Mouse (Mus musculus): ENCODE measurements around the gene Akap5. TPM values are rescaled to one million over a fixed set of nuclear protein-coding genes. Genes with fewer than 3 reads are reported as not detected.

Gene Akap5
- total RNA-seq (2022) = 10 to 100 TPM; 51.1 to 58.4 (median 57.0) TPM

DNA sequence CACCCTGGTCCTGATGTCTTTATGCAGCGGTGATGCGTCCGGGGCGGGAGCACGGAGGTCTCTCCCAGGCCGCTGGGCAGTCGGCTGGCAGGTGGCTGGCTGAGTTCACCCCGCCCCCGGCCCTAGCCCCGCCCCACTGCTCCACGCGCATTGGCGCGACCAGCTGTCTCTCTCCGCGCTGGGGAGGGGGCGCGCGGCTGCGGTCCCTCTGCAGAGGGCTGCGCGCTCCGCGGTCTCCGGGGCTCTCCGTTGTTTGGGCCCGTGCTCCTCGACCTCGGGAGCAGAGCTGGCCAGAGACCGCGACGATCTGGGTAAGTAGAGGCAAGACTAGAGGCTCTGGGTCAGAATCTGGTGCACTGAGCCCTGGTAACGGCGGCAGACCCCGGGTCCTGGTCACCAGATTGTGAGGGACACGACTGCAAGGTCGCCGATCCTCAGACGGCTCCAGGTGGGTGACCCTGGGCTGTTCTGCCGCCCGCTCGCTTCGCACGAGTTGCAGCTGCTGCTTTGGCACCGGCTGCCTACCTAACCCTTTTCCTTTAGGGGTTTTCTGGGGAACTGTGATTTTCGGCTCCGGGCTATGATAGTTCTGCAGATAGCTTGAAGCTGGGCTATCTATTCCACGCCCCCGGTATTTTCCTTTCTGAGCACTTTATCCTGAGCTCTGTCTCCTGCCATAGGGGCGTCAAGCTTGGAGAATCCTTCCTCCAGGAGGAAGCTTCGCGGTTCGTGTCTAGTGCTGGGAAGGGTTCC is at the start of gene Akap5:
Gene Akap5, plus strand, starts transcription at position 213 of the 753 bp plus-strand sequence.
- DNase-seq (ENCODE audit: low spot score in 2 of 2) = peak in 1 of 2 experiments; percentile 50

DNA sequence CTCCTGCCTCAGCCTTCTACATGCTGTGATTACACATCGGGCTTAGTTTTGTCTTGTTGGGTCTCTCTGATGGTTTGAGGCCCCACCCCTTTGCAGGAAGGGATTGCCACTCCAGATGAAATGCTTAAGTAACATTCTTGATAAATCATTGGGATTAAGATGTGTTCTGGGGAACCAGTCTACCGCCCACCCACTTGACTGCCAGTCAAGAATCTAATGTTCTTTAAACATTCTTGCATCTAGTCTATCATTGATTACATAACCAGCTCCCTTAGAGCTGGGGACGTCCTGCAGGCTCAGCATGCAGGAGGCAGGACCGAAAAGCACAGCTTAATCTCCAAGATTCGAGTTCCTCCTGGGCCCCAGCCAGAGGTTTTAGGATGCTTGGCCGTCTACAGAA is 46.5 kb upstream of the Akap5 start:
- no peak for DNase-seq (ENCODE audit: low spot score in 2 of 2)

DNA sequence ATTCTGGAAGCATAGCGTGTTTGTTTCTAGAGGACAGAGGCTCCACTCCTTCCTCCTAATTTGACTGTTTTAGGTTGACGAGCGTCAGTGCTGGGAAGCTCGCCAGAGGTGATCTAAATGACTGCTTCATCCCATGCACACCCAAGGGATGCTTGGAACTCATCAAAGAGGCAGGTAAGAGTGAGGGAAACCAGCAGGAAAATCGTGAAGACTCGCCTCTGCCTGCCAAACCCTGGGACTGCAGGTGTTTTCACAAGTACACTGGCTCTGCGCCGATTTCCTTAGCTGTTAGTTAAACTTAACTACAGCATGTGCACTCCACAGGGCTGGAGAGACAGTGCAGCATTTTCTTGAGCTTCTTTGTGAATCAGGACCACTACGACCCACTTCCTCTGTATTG is 44.1 kb upstream of the Akap5 start:
- DNase-seq (ENCODE audit: low spot score in 2 of 2) = peak in 1 of 2 experiments; percentile 50

DNA sequence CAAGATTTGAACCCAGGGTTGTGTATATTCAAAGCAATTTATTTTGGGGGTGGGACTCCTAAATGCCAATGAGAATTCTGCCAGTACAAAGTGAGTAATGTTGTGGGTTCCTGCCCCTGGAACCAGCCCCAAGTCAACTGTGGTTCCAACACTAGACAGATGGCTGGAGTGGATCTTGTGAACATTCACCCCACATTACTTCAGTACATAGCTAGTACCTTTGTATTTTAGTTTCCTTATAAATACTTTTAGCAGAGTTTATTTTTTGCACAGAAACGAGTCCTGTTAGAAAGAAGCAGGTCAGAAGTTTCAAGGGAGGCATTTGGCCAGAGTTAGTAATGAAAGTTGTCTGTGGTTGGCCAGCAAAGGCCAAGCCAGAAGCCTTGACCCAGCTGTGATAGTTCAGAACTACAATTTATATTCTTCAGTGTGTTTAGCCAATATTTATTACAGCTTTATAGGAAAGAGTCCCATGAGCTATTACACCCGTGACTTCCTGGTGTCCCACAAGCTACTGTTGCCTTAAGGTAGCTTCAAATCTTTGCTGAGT is 43.5 kb upstream of the Akap5 start:
- no peak for DNase-seq (ENCODE audit: low spot score in 2 of 2)

DNA sequence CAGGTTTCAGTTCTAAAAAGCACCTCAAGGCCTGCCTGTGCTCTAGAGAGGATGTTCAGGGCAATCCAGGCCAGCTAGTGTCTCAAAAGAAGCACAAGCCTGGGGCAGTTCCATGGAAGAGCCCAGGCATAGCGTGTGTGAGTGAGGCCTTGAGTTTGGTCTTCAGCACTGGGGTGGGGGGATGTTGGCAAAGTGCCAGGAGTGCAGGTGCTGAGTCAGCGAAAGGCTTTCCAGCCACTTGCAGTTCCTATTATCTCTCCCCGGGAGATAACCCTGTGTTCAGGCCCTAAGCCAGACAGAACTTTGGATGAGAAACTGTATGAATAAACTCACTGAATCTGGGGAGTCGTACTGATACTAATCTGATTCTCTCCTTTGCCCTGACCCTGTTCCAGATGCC is 42.6 kb upstream of the Akap5 start:
- no peak for DNase-seq (ENCODE audit: low spot score in 2 of 2)

DNA sequence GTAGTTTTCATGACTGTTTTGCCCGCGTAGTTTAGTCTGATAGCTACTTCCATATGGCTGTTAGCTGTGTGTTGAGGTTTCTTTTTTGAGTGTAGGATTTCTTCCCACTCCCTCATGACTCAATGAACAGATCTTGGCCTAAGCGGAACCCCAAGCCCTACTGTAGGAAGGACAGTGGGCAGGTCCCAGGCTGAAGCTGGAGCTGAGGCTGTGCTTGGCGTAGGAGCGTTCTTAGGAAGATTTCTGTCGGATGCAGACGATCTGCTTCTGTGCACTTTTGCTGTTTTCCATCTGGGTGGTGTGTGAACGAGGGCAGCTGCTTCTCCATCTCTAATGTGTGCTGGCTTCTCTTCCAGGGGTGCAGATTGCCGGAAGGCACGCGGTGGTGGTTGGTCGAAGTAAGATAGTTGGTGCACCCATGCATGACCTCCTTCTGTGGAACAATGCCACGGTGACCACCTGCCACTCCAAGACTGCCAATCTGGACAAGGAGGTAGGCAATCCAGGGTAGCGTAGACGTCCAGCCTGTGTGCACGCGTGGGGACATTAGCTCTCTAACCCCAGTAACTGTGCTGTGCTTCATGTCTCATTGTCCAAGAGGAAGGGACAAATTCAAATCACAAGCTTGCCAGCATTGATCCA is 42.0 kb upstream of the Akap5 start:
- no peak for DNase-seq (ENCODE audit: low spot score in 2 of 2)

DNA sequence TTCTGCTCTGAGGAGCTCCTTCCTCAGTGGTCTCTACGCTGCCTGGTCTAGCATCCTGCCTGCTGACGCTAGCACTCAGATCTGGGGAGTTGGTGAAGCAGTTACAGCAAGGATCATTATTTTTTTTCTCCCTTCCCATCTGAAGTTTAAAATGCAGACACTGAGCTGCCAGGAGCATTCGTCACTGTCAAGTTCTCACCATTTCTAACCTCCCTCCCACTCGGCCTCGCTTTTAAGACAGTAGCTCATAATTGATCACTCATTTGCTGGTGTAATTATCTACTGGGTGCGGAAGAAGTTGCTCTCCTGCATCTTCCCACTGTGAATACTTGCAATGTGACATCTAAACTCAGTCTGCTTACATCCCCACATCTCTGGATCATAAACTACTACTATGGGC is 39.3 kb upstream of the Akap5 start:
- no peak for DNase-seq (ENCODE audit: low spot score in 2 of 2)

DNA sequence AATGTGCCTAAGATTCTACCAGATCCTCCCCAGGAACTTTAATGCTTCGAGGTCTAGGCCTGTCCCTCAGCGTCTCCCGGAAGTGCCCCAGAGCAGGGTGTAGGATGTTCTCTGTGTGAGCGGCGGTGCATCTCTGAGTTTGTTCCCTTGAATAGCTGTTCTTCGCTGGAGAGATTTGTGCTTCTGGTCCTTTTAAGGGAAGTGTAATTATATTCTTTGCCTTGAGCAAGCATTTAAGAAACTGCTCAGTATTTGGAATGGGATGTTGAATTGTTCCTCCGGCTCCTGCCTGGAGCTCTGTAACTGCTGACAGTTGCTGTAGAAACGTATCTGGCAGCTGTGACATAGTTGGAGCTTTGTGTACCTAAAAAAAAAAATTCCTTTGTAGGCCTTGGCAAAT is 36.7 kb upstream of the Akap5 start:
- no peak for DNase-seq (ENCODE audit: low spot score in 2 of 2)

DNA sequence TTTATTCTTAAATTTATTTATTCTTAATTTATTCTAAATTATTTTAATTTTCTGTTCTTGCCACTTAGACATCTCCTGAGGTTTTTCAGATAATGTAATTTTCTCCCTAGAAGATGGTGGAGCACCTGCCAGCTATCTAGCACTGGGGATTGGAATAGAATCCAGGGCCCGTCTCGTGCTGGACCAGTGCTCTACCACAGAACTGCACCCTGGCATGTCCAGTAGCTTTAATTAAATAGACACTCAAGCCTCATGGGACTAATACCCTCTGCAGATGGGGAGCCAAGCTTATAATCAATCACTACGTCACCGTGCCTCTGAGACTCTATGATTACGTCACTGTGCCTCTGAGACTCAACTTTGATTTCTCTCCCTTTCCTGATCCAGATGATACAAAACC is 36.2 kb upstream of the Akap5 start:
- no peak for DNase-seq (ENCODE audit: low spot score in 2 of 2)

DNA sequence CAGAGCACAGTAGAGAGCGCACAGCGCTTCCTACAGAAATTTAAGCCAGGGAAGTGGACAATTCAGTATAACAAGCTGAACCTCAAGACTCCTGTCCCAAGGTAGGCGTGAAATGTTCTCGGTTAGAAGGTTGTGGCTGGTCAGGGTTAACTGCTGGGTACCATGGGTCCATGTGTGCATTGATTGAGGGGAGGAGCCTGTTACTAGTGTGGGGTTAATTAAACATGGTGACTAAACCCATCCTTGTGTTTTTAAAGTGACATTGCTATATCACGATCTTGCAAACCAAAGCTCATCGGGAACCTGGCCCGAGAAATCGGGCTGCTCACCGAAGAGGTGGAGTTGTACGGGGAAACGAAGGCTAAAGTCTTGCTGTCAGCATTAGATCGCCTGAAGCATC is 35.3 kb upstream of the Akap5 start:
- DNase-seq (ENCODE audit: low spot score in 2 of 2) = no peak

DNA sequence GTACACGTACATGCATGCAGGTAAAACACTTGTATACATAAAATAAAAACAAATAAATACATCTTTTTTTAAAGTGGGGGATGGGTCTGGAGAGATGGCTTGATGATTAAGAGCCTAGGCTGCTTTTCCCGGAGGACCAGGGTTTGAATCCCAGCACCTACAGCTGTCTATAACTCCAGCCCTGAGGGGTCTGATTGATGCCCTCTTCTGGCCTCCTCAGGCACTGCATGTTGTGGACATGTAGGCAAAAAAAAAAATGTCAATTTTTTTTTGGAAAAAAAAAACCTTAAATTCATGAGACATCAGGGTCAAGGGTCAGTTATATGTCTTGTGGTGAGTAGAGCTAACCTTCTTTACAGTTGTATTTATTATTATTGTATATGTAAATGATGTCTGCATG is 34.4 kb upstream of the Akap5 start:
- no peak for DNase-seq (ENCODE audit: low spot score in 2 of 2)

DNA sequence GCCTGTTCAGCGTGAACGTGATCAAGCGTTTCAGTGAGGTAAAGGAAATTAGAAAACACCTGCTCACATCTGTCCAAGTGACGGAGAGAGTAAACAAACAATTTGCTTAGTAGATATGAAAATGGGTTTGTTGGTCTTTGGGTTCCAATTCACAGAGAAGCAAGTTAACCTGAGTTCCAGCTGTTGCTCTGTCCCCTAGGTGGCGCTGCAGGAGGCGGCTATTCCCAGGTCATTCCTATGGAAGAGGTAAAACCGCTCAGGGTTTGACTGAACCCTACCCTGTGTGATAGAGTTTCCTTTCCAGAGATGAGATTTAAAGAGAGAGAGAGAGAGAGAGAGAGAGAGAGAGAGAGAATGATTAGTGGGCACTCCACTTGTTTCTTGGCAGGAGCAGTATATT is 31.5 kb upstream of the Akap5 start:
- no peak for DNase-seq (ENCODE audit: low spot score in 2 of 2)

DNA sequence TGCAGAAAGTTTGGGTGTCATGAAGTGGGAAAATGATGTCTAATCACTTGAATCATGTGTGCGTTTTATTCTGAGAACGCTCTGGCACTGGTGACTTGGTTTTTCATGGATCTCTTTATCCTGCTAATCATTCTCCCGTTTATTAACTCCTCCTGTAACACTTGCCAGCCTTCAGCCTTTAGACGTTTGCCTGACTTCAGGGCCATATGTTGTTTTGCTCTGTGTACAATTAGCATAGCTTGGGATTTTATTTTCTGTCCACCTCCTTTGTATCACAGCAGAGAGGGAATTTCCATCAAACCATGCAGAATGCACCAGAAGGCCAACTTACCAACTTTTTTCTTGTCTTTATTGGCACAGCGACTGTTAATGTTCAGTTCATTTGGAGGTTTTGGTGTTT is 26.9 kb upstream of the Akap5 start:
- no peak for DNase-seq (ENCODE audit: low spot score in 2 of 2)

DNA sequence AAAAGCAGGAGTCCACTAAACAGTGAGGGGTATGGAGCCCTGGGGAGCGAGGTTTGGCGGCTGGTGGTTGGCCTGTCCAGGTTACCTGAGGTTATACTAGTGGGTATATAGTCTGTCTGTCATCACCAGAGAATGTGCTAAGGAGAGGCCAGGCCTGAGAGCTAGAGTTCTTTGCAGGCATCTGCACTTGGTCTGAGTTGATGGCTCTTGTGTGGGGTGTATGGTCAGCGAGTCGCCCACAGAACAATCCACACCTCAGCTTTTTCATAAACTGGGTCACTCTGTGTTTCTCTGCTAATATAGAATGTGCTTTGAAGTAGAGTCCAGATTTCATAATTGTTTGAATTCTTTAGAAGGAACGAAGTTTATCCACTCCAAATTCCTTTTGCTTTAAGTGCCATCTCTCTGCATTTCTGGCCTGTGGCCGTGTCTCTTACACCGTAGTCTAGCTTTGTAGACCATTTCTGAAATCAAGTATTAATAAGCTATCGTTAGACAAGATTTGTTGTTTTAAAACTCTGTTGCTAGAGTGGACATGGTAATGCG is 25.3 kb upstream of the Akap5 start:
- no peak for DNase-seq (ENCODE audit: low spot score in 2 of 2)

DNA sequence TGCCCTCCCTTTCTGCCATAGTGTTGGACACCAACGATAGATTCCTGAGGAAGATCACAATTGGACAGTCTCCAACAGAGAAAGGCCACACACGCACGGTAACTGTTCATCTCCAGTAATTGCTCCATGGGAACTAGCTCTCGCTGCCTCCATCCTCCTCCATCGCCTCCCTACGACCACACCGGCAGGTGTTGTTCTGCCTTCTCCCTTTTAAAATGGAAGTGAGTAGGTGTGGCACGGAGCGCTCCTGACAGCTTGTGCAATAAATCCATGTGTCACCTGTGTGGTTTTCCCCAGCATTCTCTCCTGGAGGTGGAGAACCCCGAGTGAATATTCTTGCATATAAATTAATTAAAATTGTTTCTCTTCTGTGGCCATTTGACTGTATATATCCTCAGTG is 24.3 kb upstream of the Akap5 start:
- no peak for DNase-seq (ENCODE audit: low spot score in 2 of 2)

DNA sequence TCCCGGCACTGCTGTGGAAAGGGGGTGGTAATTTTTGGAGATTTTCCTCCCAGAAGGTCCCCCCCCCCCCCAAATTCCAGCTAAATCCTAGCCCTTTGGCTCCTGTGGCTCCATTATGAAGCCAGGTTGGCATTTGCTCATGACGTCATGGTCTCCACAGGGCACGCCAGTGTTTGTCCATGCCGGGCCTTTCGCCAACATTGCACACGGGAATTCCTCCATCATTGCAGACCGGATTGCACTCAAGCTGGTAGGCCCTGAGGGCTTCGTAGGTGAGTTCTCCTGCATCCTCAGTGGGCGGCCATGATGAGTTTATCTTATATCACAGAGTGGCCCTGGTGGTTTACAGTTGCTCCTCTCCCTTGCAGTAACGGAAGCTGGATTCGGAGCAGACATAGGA is 21.2 kb upstream of the Akap5 start:
- DNase-seq (ENCODE audit: low spot score in 2 of 2) = no peak

DNA sequence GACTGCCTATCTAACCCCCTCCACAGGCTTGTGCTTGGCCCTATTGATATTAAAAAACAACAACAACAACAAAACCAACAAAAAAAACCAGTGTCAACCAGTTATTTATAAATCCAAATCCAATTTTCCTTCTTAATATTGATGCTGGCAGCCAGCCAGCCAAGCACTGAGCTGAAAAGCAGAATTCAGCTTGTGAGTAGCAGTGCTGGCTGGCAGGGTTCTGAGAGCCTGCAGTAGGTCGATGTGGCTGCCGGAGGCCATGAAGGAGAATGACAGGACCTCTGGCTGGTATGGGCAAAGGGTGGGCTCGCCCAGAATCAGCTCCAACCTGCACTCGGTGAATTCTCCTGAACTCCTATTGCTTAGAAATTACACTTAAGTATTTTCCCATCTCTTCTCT is 20.5 kb upstream of the Akap5 start:
- peak in 1 of 2 experiments; percentile 50 for DNase-seq (ENCODE audit: low spot score in 2 of 2)

DNA sequence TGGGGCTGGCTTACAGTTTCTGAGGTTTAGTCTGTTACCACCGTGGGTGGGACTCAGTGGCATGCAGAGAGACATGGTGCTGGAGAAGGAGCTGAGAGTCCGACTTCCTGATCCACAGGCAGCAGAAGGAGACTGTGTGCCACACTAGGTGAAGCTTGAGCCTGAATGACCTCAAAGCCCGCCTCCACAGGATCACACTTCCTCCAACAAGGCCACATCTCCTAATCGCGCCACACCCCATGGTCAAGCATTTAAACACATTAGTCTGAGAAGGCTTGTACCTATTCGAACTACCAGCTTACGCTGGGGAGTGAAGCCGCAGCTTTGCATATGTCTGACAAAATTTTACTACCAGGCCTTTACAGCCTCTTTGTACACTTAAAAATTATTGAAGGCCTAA is 19.6 kb upstream of the Akap5 start:
- no peak for DNase-seq (ENCODE audit: low spot score in 2 of 2)

DNA sequence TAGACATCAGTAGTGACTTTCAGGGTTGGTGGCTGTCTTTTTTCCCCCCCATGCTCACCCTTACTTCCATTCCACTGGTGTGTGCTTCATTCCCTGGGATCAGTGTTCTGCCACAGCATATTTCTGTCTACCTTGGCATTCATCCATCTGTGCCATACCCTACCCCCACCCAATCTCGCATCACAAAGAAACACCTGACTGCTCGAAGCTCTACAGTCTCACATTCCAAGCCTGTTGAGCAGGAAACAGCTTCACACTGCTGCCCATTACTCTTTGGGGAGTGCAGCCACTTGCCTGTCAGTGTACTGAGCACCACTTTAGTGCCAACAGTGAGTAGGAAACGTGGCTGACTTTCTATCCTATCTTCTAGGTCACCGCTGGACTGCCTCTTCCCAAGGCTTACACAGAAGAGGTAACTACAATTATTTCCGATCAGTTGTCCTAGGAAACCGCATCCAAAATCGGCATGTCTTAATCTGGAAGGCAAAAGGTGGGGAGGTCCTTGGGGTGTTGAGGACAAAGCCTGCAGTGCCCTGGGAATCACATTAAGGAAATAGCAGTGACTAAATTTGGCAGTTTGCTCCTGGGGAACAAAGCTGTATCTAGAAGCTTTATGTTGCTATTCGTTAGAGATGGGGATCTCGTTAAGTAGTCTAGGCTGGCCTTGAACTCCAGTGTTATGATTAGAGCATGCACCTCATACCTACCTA is 17.7 kb upstream of the Akap5 start:
- no peak for DNase-seq (ENCODE audit: low spot score in 2 of 2)

DNA sequence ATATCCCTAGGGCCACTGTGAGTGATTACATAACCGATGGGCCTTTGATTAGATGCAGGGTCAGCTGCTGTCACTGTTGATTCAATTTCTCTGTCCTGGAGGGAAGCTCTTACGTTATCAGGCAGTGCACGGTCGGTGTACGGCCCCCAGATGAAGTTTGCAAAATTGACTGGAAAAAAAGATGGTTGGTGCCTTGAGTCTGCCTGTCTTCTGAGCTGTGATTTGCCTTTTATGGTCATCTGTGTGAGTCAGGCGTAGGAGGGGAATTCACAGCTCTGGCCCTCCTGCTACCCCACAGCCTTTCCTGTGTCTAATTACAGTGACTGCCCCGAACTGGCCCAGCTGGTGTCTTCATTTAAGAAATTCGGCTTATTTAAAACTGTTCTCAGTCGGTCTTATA is 16.7 kb upstream of the Akap5 start:
- peak in 1 of 2 experiments; percentile 56 for DNase-seq (ENCODE audit: low spot score in 2 of 2)

DNA sequence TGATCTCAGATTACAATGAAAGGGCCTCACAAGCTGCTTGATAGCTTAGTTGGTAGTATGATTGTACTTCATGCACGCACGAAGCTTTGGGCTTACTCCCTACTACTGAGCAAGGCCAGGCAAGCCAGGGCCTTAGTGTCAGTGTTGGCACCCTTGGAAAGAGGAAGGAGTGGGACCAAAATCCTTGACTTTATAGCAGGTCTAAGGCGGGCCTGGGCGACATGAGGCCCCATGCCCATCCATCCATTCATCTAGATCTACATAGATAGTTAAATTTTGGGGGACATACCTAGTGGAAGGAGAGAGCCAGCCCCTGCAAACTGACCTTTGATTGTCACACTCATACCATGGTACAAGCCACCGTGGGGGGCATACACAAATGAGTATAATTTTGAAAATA is 16.3 kb upstream of the Akap5 start:
- DNase-seq (ENCODE audit: low spot score in 2 of 2) = no peak

DNA sequence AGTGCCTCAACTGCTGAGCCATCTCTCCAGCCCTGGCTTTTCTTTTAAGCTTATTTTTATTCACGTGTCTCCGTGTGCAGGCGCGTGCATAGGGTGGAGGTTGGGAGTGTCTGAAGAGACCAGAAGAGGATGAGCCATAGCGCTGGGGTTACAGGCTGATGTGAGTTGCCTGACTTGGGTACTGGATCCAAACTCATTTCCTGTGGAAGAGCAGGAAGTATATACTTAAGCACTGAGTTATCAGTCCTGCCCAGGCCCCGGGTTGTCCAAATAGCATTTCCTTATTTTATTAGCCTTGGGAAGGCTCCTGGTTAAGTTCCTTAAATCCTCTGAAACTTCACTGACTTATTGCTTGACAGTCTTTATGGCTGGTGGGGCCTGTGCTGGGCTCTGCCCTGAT is 14.7 kb upstream of the Akap5 start:
- DNase-seq (ENCODE audit: low spot score in 2 of 2) = no peak
